ENCODE assay signal across 7 mouse cellular contexts in genomic region chr12:32465371-32465770, GRCm38 (mm10).
A peak's percentile ranks its signal among the peaks of the same experiment; 100 is the strongest.
DNase-seq lines count a peak whose midpoint lies in the region.

No protein-coding gene starts in this region.

- DNase-seq in left cerebral cortex, adult 18-20 months (ENCODE audit: low spot score in 2 of 2) = peak; percentile 12 to 15
- DNase-seq in left cerebral cortex, adult 11 months (ENCODE audit: low spot score) = no peak
- DNase-seq in heart, postnatal 10 days = peak; percentile 47 to 53
- peak; percentile 38 to 49 for DNase-seq in left cerebral cortex, postnatal 14 days (ENCODE audit: low spot score in 2 of 2)
- DNase-seq in right cerebral cortex, postnatal 25 days = peak; percentile 19
- DNase-seq in cerebellum, adult 9-11 months = no peak
- no peak for DNase-seq in layer of hippocampus, postnatal 10 days (ENCODE audit: low spot score in 2 of 2)

- intact Hi-C loops in heart, postnatal 10 days (cut with DNase I) = no loop called here
- intact Hi-C loops in left cerebral cortex, postnatal 14 days (cut with DNase I) = no loop called here

Comparison
In these comparisons a context has a peak if more than half of its experiments do, and no peak if none do; other contexts are left out.
1. DNase-seq: peak in left cerebral cortex, adult 18-20 months (2 of 2), heart, postnatal 10 days (2 of 2), left cerebral cortex, postnatal 14 days (2 of 2) and right cerebral cortex, postnatal 25 days (single experiment); none in left cerebral cortex, adult 11 months (single experiment), cerebellum, adult 9-11 months (single experiment) and layer of hippocampus, postnatal 10 days (0 of 2).